9 mouse cellular contexts compared by ENCODE assay signal in the genomic region with DNA sequence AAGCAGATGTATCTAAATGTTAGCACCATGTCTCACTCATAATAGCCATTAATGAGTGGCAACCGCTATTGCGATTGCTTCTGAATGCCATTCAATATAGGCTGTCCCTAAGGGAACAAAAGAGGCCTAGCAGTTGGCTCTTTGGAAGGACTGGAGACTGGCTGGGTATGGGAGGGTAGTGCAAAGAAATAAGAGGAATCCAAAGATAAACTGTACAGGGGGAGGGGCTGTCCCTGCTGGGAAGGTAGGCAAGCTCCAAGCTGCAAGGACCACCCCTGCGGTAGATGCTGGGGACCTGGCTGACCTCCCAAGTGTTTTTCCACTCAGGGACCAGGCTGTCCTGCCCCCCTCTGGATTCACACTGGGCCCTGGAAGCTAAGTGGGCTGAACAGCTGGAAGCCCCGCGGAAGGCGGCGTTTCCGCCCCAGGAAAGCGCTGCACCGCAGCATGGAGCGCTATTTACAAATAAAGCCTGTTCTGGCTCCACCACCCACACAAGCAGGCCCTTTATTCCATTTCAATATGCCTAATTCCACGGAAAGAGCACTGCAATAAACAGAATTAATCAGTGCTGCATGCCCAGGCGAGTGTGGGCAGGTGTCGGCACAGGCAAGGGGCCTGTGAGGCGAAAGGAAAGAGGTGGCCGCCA. TPM values are rescaled to one million over a fixed set of nuclear protein-coding genes. Genes with fewer than 3 reads are reported as not detected.
DNase-seq lines count a peak whose midpoint lies in the region; ATAC-seq lines count a peak whose summit lies in the region.
"Had no signal": no experiment of that assay in that cellular context is flagged by ENCODE, and none has a peak within 500 bp of the region (broad histone marks: within the 10 kb centered on the region; RNA-seq: fewer than 3 reads in every experiment).

No protein-coding gene starts in this region.

- ATAC-seq in midbrain, embryonic 12.5 days (ENCODE audit: low FRiP score, low read depth): peak; percentile 75

- H3K4me3 ChIP-seq in heart, embryonic 10.5 days: no peak overlapping the region
- no peak overlapping the region for H3K4me3 ChIP-seq in midbrain, embryonic 12.5 days

- WGBS in heart, embryonic 10.5 days: 37% methylated on average over 16 of the region's 16 CpGs
- WGBS in midbrain, embryonic 12.5 days: 9% methylated on average over 16 of the region's 16 CpGs

- H3K9ac ChIP-seq in midbrain, embryonic 12.5 days (replicated peaks): no peak overlapping the region; the same call in 1 of the 2 replicates
- H3K9ac ChIP-seq: liver, embryonic 14.5 days had no signal

- peak overlapping the region; percentile 64 for H3K27ac ChIP-seq in heart, embryonic 10.5 days
- H3K27ac ChIP-seq in midbrain, embryonic 12.5 days (replicated peaks): peak overlapping the region; percentile 70
- H3K27ac ChIP-seq: liver, embryonic 14.5 days had no signal

- no peaks in the 10 kb centered on the region for H3K9me3 ChIP-seq in heart, embryonic 10.5 days
- H3K9me3 ChIP-seq in midbrain, embryonic 12.5 days: no peaks in the 10 kb centered on the region

- H3K4me1 ChIP-seq in heart, embryonic 10.5 days: peaks cover 28% of the 10 kb centered on the region
- peaks cover 37% of the 10 kb centered on the region for H3K4me1 ChIP-seq in midbrain, embryonic 12.5 days

- no peak for DNase-seq in heart, embryonic 10.5 days (ENCODE audit: low spot score)
- DNase-seq in heart, adult 11 months: no peak
- peak; percentile 37 for DNase-seq in R1 (ENCODE audit: low read depth, low spot score)
- peak; percentile 64 for DNase-seq in forelimb bud, embryonic 11.5 days (ENCODE audit: low read depth, low spot score)
- DNase-seq in spleen, postnatal 4 days (ENCODE audit: low spot score in 2 of 2): no peak
- DNase-seq in adrenal gland, adult (ENCODE audit: inconsistent age in 2 of 2, low spot score in 1 of 2): no peak
- DNase-seq in kidney, adult 9 months: no peak

- H3K36me3 ChIP-seq in heart, embryonic 10.5 days: 0 out of 2 replicates have a peak, but pooled peaks cover 4% of the 10 kb centered on the region
- H3K36me3 ChIP-seq in midbrain, embryonic 12.5 days: no peaks in the 10 kb centered on the region

- 0 out of 2 replicates have a peak, but pooled peaks cover 10% of the 10 kb centered on the region for H3K27me3 ChIP-seq in heart, embryonic 10.5 days (ENCODE audit: insufficient read depth, poor library complexity, severe bottlenecking)
- H3K27me3 ChIP-seq in midbrain, embryonic 12.5 days: 0 out of 2 replicates have a peak, but pooled peaks cover 8% of the 10 kb centered on the region

- peak overlapping the region; percentile 35 for H3K4me2 ChIP-seq in midbrain, embryonic 12.5 days (replicated peaks)

RNA-seq across cellular contexts. Expression of a gene that starts 36.5 kb away (rescaled TPM):
- polyA plus RNA-seq in heart, embryonic 10.5 days (2016; fragmentation: Nextera tagmentation; extraction: Ambion mirVana): 4.0 and 5.3 TPM in 2 replicates
- polyA plus RNA-seq in midbrain, embryonic 12.5 days (2016; fragmentation: Nextera tagmentation; extraction: Ambion mirVana): 15.4 and 16.9 TPM in 2 replicates

RNA-seq across cellular contexts. Expression of a gene that starts 56.1 kb away (rescaled TPM):
- 4.6 and 9.0 TPM in 2 replicates for polyA plus RNA-seq in heart, embryonic 10.5 days (2016; fragmentation: Nextera tagmentation; extraction: Ambion mirVana)
- 16.3 and 16.8 TPM in 2 replicates for polyA plus RNA-seq in midbrain, embryonic 12.5 days (2016; fragmentation: Nextera tagmentation; extraction: Ambion mirVana)

Comparison
In these comparisons a context has a peak if more than half of its experiments do, and no peak if none do; other contexts are left out.
1. DNase-seq: peak in R1 (single experiment) and forelimb bud, embryonic 11.5 days (single experiment); none in heart, embryonic 10.5 days (single experiment), heart, adult 11 months (single experiment), spleen, postnatal 4 days (0 of 2), adrenal gland, adult (0 of 2) and kidney, adult 9 months (single experiment).